Mouse (Mus musculus) hindbrain, embryonic 12.5 days (tissue): ENCODE measurements around the gene Gm3115. TPM values are rescaled to one million over a fixed set of nuclear protein-coding genes. Genes with fewer than 3 reads are reported as not detected.
"Not testable (repeated sequence)": the region's sequence is repeated elsewhere in the genome, so short reads cannot be mapped to it uniquely, and the experiment has no call there.

ENCODE experiments used
- ATAC-seq: fragments of 200-750 bp; cut with Nextera tagmentation; 2 replicates; pipeline ENCODE4 v1.8.0; 2017; ENCODE audit warnings: moderate TSS enrichment; ENCODE audit not compliant: low FRiP score
- H3K27ac ChIP-seq: fragments of 300-500 bp; sonication (generic); 2 replicates; pipeline ENCODE4 v1.5.1; 2016; ENCODE audit warnings: mild to moderate bottlenecking
- H3K27me3 ChIP-seq: fragments of 300-500 bp; sonication (generic); 2 replicates; pipeline ENCODE4 v1.6.1; 2016; ENCODE audit warnings: mild to moderate bottlenecking
- H3K36me3 ChIP-seq: fragments of 300-500 bp; sonication (generic); 2 replicates; pipeline ENCODE4 v1.6.1; 2016; ENCODE audit warnings: mild to moderate bottlenecking
- H3K4me1 ChIP-seq: fragments of 300-500 bp; sonication (generic); 2 replicates; pipeline ENCODE4 v1.6.1; 2016
- H3K4me2 ChIP-seq: fragments of 300-500 bp; sonication (generic); replicated peaks from 2 replicates; pipeline ENCODE4 v1.6.1; 2016; ENCODE audit warnings: mild to moderate bottlenecking
- H3K4me3 ChIP-seq: fragments of 300-500 bp; sonication (generic); 2 replicates; pipeline ENCODE4 v1.5.1; 2016; ENCODE audit warnings: mild to moderate bottlenecking
- H3K9ac ChIP-seq: fragments of 300-500 bp; sonication (generic); 2 replicates; pipeline ENCODE4 v1.6.1; 2016; ENCODE audit warnings: mild to moderate bottlenecking, moderate library complexity
- H3K9me3 ChIP-seq: fragments of 300-500 bp; sonication (generic); replicated peaks from 2 replicates; pipeline ENCODE4 v1.6.1; 2016; ENCODE audit warnings: mild to moderate bottlenecking
- WGBS: fragments of 180-500 bp; shearing (Covaris S2); methylation state at CpG from one replicate; pipeline ENCODE4 v1.1.7; 2016; 5-methylcytosine and 5-hydroxymethylcytosine counted together
- polyA plus RNA-seq: library from polyadenylated mRNA; unstranded; fragments of >200 nt; fragmentation: Nextera tagmentation; extraction: Ambion mirVana; gene quantifications from 2 replicates; pipeline ENCODE4 v1.2.1, GENCODE M21; 2016

Gene Gm3115
- not detected in 2 replicates for polyA plus RNA-seq

- not testable (repeated sequence) for ATAC-seq, H3K4me3 ChIP-seq, H3K4me2 ChIP-seq, H3K9me3 ChIP-seq, H3K36me3 ChIP-seq, H3K27ac ChIP-seq, H3K4me1 ChIP-seq, H3K27me3 ChIP-seq, H3K9ac ChIP-seq
- WGBS: 66% methylated on average over 3 of the region's 3 CpGs
These were observed at the start of gene Gm3115 for GRCm38 (mm10) chr14:4083820-4084219. TSS of gene Gm3115 (plus strand) at chr14:4084120.

DNA sequence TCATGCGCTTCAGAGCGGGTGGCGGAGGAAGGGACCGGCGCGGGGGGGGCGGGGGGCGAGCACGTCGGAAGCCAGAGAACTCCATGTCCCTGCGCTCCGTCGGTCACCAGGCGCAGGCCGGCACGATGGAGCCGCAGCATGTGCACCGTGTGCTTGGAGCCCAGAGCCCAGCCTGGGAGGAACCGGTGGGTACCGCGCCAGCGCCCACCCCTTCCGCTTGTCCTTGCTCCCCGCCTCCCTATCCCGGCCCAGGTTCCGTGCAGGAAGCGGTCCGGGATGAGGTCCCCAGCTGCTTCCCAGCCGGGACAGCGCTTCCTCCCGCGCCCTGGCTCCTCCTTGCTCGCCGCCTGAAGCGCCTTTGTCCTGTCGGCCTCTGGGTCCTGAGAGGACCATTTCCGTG is 26.5 kb downstream of the Gm3115 start, which contains the start of gene Gm8108:
Gene Gm8108, plus strand, starts transcription at position 101 of the 400 bp plus-strand sequence.
- H3K4me1 ChIP-seq, H3K9me3 ChIP-seq, H3K27me3 ChIP-seq, ATAC-seq, H3K27ac ChIP-seq, H3K36me3 ChIP-seq: not testable (repeated sequence)
- Histone ChIP-seq H3K9ac (0 out of 2 replicates have a peak within 1 kb of the TSS, but pooled peaks have one; percentile 37), H3K4me2 (peak within 1 kb of the TSS; percentile 51), H3K4me3 (peak within 1 kb of the TSS; percentile 35)
- WGBS: 3% methylated on average over 30 of the region's 37 CpGs

GRCm38 (mm10) chr14:4141646-4142045 is 57.7 kb downstream of the Gm3115 start:
- not testable (repeated sequence) for H3K4me1 ChIP-seq, H3K4me3 ChIP-seq, H3K27ac ChIP-seq, H3K9me3 ChIP-seq, H3K27me3 ChIP-seq, H3K36me3 ChIP-seq, H3K9ac ChIP-seq, H3K4me2 ChIP-seq, ATAC-seq
- WGBS: 86% methylated on average over 4 of the region's 4 CpGs

Other genes with a start within 250 kb of the Gm3115 start
- gene Gm3033, start 237.9 kb upstream of the Gm3115 start, polyA plus RNA-seq: 0.40 TPM in 1 of 2 replicates, not detected in the other
- 0.26 TPM in 1 of 2 replicates, not detected in the other for gene Gm2916, start 199.9 kb upstream of the Gm3115 start, polyA plus RNA-seq
- not detected in 2 replicates for gene Gm3029, start 152.4 kb upstream of the Gm3115 start, polyA plus RNA-seq
- gene Gm3095, start 120.6 kb upstream of the Gm3115 start, polyA plus RNA-seq: 0.16 and 0.31 TPM in 2 replicates
- gene Gm3099, start 85.7 kb upstream of the Gm3115 start, polyA plus RNA-seq: not detected in 2 replicates
- 0.53 and 0.72 TPM in 2 replicates for gene Gm5796, start 60.2 kb upstream of the Gm3115 start, polyA plus RNA-seq
- 0.87 and 0.89 TPM in 2 replicates for gene Gm8108, start 26.4 kb downstream of the Gm3115 start, polyA plus RNA-seq
- gene Gm3127, start 80.9 kb downstream of the Gm3115 start, polyA plus RNA-seq: not detected in 2 replicates
- 1.6 and 2.2 TPM in 2 replicates for gene Gm2974, start 98.5 kb downstream of the Gm3115 start, polyA plus RNA-seq
- gene Gm3138, start 165.5 kb downstream of the Gm3115 start, polyA plus RNA-seq: not detected in 2 replicates
- not detected in 2 replicates for gene Gm3149, start 233.2 kb downstream of the Gm3115 start, polyA plus RNA-seq